Mouse (Mus musculus) cortical plate, adult 2 months (tissue): ENCODE results near the gene Clic4. TPM values are rescaled to one million over a fixed set of nuclear protein-coding genes. Genes with fewer than 3 reads are reported as not detected.

ENCODE experiments used
- H3K27ac ChIP-seq: fragments of 200-500 bp; 2 replicates; pipeline ENCODE4 v1.5.1; 2012; ENCODE audit warnings: low read length, control low read depth, inconsistent platforms; ENCODE audit not compliant: insufficient read depth
- H3K4me1 ChIP-seq: fragments of 200-500 bp; 2 replicates; pipeline ENCODE4 v1.6.1; 2011; ENCODE audit warnings: low read length; ENCODE audit not compliant: control insufficient read depth, insufficient read depth
- H3K4me3 ChIP-seq: fragments of 200-500 bp; 2 replicates; pipeline ENCODE4 v1.5.1; 2011; ENCODE audit warnings: mild to moderate bottlenecking, low read length, control low read depth; ENCODE audit not compliant: insufficient read depth
- CTCF ChIP-seq: fragments of 200-500 bp; IDR thresholded peaks from 2 replicates; pipeline ENCODE4 v1.5.1; 2011; ENCODE audit warnings: mild to moderate bottlenecking, control low read depth, low read length; ENCODE audit not compliant: insufficient read depth; ENCODE audit errors: extremely low read depth
- POLR2A ChIP-seq: fragments of 200-500 bp; IDR thresholded peaks from 2 replicates; pipeline ENCODE4 v1.6.1; 2011; ENCODE audit warnings: mild to moderate bottlenecking, low read length, control low read depth; ENCODE audit not compliant: insufficient read depth; ENCODE audit errors: extremely low read depth
- polyA plus RNA-seq: library from polyadenylated mRNA; depleted of rRNA; stranded (reverse); fragments of >200 nt; gene quantifications from 2 replicates; pipeline ENCODE4 v1.2.3, GENCODE M21; 2012

Gene Clic4
- polyA plus RNA-seq, 1 experiment: 65.8 TPM

GRCm38 (mm10) chr4:135241669-135242068, 30.9 kb downstream of the Clic4 start:
- TF ChIP-seq CTCF (no peak), POLR2A (no peak)
- Histone ChIP-seq H3K27ac (no peak overlapping the region), H3K4me3 (no peak overlapping the region), H3K4me1 (no peaks in the 10 kb centered on the region)

- H3K4me3 ChIP-seq: no peak overlapping the region
- no peak overlapping the region for H3K27ac ChIP-seq
- H3K4me1 ChIP-seq: no peaks in the 10 kb centered on the region
- TF ChIP-seq POLR2A: no peak
- no peak for TF ChIP-seq CTCF
Observed at GRCm38 (mm10) chr4:135241106-135241505, 31.5 kb downstream of the Clic4 start.

- Histone ChIP-seq H3K4me3 (no peak overlapping the region), H3K4me1 (no peaks in the 10 kb centered on the region), H3K27ac (no peak overlapping the region)
- TF ChIP-seq CTCF: no peak
- no peak for TF ChIP-seq POLR2A
Observed at GRCm38 (mm10) chr4:135240329-135240728, 32.3 kb downstream of the Clic4 start.

GRCm38 (mm10) chr4:135238706-135239510, 33.7 kb downstream of the Clic4 start:
- TF ChIP-seq POLR2A: no peak
- no peak for TF ChIP-seq CTCF
- Histone ChIP-seq H3K27ac (no peak overlapping the region), H3K4me3 (no peak overlapping the region), H3K4me1 (no peaks in the 10 kb centered on the region)

GRCm38 (mm10) chr4:135236658-135237057, 36.0 kb downstream of the Clic4 start:
- no peaks in the 10 kb centered on the region for H3K4me1 ChIP-seq
- no peak for TF ChIP-seq CTCF

GRCm38 (mm10) chr4:135235546-135235945, 37.1 kb downstream of the Clic4 start:
- Histone ChIP-seq H3K27ac (no peak overlapping the region), H3K4me3 (no peak overlapping the region), H3K4me1 (no peaks in the 10 kb centered on the region; the same call in 1 of the 2 replicates)
- no peak for TF ChIP-seq CTCF
- TF ChIP-seq POLR2A: no peak

More at GRCm38 (mm10) chr4:135236658-135237057, 36.0 kb downstream of the Clic4 start:
- H3K4me3 ChIP-seq: no peak overlapping the region
- H3K27ac ChIP-seq: no peak overlapping the region

GRCm38 (mm10) chr4:135232563-135232962, 40.1 kb downstream of the Clic4 start:
- Histone ChIP-seq H3K4me3 (no peak overlapping the region), H3K4me1 (no peaks in the 10 kb centered on the region; the same call in 1 of the 2 replicates), H3K27ac (no peak overlapping the region)
- no peak for TF ChIP-seq POLR2A

GRCm38 (mm10) chr4:135231543-135231942, 41.1 kb downstream of the Clic4 start:
- Histone ChIP-seq H3K27ac (no peak overlapping the region), H3K4me3 (no peak overlapping the region), H3K4me1 (no peaks in the 10 kb centered on the region; the same call in 1 of the 2 replicates)
- TF ChIP-seq POLR2A (no peak), CTCF (no peak)

- Histone ChIP-seq H3K27ac (no peak overlapping the region), H3K4me3 (no peak overlapping the region), H3K4me1 (no peaks in the 10 kb centered on the region; the same call in 1 of the 2 replicates)
- TF ChIP-seq POLR2A: no peak
- no peak for TF ChIP-seq CTCF
Observed at GRCm38 (mm10) chr4:135231136-135231535, 41.5 kb downstream of the Clic4 start.

GRCm38 (mm10) chr4:135230661-135231060, 42.0 kb downstream of the Clic4 start:
- no peaks in the 10 kb centered on the region; the same call in 1 of the 2 replicates for H3K4me1 ChIP-seq
- no peak overlapping the region for H3K27ac ChIP-seq
- TF ChIP-seq CTCF (no peak), POLR2A (no peak)
- no peak overlapping the region for H3K4me3 ChIP-seq
